Mouse (Mus musculus) WW6 (cell line): ENCODE results near the gene Fam19a5.

Source experiments
- DNase-seq: peaks from one replicate; pipeline ENCODE4 v3.0.0-alpha.2; 2013; ENCODE audit warnings: low read depth, low spot score

Fam19a5 gene

GRCm38 (mm10) chr15:87543599-87544338, at the start of gene Fam19a5:
Fam19a5 (plus strand) TSS chr15:87544299.
- DNase-seq, result no peak

DNA sequence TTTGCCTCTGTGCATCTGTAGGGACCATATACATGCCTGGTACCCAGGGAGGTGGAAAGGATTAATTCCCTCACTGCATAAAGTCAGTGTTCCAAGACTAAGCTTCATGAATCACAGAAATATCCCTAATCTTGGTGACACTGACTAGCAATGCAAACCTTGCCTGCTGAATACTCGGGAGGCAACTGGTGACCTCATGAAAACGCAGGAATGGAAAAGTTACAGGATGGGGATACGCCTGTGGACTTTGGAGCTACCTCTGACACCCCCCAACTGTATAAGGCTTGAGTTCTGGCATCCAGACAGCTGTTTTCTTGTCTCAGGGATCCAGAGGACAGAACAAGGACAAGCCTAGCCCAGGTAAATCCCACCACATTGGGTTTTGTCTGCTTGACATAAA, 42.4 kb upstream of the Fam19a5 start:
- no peak for DNase-seq

- no peak for DNase-seq
Measured at GRCm38 (mm10) chr15:87507349-87507748, 36.8 kb upstream of the Fam19a5 start.

DNA sequence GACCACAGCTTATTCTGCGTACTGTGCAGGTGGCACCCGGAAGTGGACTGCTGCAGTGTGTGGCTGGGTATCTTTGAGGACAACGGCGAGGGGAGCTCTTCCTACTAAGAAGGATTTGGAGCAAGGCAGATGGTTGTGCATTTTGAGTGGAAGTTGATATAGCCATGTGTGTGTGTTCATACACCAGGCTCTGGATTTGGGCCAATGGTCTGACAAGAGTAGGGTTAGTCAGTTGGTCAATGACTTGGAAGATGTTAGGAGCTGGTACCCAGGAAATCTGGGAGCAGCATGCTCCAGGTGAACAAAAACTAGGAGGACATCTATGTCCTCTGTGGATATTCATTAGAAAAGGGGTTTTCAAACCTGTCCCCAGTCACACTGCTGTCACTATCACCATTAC, 33.2 kb upstream of the Fam19a5 start:
- no peak for DNase-seq

DNA sequence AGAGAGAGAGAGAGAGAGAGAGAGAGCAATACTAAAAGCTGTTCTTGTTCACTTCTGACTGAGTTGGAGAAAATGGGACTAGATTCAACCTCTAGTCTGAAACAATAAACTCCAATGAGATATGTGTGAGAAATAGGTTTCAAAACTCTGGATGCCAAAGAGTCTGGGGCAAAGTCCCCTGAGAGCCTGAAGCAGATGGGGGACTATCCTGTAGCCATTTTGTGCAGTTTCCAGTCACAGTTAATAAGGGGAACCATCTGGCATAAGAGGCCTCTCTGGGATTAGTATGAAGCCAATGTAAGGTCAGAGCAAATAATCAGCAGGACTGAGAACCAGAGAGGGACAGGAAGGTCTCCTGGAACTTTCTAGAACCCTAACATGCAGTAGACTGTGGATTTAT, 25.9 kb upstream of the Fam19a5 start:
- DNase-seq, result no peak

DNA sequence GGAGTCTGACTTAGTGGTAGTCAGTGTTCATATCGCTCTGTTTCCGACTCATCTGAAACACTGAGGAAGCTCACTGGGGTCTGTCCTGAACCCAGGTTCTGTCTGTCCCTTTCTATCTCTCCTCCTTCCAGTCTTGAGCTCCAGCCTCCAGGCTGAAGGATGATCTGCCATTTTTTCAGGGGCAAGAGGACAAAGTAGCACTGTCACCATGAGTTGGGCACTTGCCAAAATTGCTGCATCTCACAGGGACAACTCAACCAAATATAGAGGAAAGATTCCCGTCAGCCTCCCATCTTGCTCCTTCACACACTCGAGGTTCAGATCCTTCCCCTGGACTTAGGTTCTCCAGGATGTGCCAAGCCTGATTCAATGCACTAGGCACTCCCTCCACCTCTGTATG, 14.8 kb upstream of the Fam19a5 start:
- no peak for DNase-seq

GRCm38 (mm10) chr15:87541656-87542055, 2.4 kb upstream of the Fam19a5 start:
- no peak for DNase-seq

GRCm38 (mm10) chr15:87544401-87545129, 466 bp downstream of the Fam19a5 start:
- no peak for DNase-seq

DNA sequence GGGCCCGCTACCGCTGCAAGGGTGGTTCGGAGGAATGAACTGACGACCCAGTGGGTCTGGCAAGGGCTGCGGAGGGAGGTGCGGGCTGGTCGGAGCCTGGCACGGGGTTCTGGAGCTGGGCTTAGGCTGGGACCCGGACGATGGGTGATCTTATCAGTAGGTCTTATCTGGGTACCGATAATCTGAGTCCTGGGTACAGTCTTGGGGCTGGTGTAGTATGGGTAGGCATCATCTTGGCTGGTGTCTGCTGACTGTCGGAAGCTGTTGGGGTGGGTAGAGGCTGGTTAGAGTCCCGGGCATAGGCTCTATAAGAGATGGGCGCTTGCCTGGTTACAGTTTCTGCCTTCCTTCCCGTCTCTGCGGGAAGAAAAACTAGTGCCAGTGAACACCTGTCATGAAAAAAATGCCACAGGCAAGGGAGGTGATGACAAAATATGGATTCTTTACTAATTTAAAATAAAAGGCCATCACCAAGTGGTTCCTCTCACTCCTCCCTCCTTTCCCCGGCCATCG, 1.1 kb downstream of the Fam19a5 start:
- no peak for DNase-seq

DNA sequence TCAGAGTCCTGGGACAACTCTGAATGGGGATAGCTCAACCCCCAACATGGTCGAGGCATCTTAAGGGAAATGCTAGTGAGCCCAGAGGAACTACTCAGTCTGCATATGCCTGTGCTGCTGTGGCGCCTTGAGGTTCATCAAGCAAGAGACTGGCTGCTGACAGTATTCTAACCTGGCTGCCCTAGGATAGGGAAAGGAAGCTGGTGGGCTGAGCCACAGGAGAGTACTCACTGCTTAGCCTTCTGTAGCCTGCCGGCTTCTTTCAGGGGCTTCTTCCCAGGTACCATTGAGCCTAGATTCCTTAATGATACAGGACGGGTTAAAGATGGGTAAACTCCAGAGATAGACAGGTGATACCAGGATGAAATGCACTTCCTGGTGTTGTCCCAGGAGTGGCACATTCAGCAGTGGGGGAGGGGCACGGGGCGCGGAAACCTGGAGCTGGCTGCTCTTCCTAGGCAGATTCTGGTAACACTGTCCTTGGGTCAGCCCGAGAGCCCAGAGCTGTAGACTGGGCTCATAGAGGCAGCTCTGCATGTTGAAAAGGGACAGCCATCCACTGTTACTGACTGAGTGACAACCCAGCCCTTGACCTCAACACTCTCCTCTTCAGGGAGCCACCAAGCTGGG, 1.7 kb downstream of the Fam19a5 start:
- no peak for DNase-seq

DNA sequence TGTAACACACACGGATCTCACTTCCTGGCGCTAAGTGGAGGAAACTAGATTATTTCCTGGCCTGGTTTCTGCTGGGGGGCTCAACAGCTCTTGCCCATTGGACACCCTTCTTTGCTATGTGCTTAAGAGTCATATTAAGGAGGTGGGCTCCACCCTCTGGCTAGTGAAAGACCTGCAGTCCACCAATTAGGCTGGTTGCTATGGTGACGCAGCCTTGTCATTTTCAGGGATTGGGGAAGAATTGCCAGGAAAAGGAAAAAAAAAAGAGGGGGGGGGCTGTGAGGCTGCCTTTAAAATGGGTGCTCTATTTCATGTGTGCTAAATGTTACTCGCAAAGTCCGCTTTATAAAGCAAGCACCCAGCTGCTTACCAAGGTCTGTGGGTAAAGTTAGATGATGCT, 2.9 kb downstream of the Fam19a5 start:
- DNase-seq, result no peak

- DNase-seq, result no peak
Measured at GRCm38 (mm10) chr15:87549724-87550123, 5.6 kb downstream of the Fam19a5 start.

DNA sequence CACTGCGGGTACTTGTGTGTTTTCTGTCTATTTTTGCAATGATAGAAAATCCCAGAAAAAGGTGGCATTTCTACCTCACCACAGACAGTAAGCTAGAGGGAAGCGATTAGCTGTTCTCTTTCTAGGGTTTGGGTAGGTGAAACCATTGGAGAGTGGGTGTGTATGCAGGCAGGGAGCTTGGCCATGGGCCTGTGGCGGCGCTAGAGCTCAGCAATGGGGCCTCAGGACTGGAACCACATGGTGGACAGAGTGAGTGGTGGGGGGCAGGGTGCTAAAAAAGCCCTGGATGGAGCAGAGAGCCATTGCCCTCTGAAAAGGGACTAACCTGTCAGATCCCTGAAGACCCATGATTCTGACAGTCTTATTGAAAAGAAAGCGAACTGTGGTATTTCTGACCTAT, 6.7 kb downstream of the Fam19a5 start:
- DNase-seq, result no peak

DNA sequence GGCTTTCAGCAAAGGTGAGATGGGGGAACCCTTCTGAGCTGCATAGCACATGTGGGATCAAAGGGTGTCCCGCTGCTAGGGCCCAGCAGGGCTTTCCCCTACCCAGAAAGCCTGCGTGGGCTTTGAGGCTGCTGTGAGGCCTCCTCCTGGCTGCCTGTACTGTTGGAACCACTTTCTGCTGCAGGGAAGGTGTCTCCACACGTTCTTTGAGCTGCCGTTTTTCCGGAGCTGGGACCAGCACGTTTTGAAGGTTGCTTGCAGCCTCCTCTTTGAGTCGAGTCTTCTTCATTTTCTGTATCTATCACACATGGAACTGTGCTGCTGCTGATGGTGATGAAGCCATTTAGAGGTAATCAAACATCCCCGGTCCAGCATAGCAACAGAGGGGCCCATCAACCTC, 7.5 kb downstream of the Fam19a5 start:
- DNase-seq, result no peak

GRCm38 (mm10) chr15:87555811-87556210, 11.7 kb downstream of the Fam19a5 start:
- no peak for DNase-seq

DNA sequence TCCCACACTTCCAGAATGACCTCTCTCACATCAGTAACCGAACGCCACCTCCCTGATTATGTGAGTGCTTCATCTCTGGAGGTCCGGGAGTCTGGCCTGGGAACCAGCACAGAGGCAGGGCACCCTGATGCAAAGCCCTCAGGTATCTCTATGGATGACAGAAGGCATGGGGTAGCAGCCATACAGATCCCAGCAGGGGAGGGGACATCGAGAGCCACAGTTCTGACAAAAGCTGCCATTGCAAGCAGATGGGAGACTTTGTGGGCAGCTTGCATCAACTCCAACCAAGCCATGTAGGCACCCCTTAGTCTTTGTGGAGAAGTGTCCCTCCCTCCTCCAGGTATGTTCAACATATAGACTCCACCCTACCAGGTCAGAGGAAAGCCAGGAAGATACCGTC, 20.2 kb downstream of the Fam19a5 start:
- DNase-seq, result no peak

GRCm38 (mm10) chr15:87566040-87566929, 22.2 kb downstream of the Fam19a5 start:
- no peak for DNase-seq

DNA sequence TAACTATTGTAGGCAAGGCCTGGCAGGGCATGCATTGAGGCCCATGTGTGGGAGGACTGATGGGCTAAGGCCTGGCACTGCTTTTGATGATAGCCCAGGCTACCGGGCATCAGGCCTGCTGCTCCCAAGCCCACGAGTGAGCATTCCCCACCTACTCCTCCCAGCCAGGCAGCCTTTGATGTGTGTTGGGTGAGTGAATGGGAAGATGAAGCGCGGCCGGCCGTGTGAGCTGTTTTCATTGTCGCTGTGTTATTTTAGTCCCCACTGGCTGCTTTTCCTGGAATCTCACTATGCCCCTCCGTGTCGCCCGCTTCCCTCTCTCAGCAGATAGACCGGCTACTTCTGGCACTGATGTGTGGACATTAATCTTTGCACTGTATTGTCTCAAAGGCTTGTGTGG, 26.1 kb downstream of the Fam19a5 start:
- DNase-seq, result no peak

GRCm38 (mm10) chr15:87579861-87580260, 35.8 kb downstream of the Fam19a5 start:
- no peak for DNase-seq

DNA sequence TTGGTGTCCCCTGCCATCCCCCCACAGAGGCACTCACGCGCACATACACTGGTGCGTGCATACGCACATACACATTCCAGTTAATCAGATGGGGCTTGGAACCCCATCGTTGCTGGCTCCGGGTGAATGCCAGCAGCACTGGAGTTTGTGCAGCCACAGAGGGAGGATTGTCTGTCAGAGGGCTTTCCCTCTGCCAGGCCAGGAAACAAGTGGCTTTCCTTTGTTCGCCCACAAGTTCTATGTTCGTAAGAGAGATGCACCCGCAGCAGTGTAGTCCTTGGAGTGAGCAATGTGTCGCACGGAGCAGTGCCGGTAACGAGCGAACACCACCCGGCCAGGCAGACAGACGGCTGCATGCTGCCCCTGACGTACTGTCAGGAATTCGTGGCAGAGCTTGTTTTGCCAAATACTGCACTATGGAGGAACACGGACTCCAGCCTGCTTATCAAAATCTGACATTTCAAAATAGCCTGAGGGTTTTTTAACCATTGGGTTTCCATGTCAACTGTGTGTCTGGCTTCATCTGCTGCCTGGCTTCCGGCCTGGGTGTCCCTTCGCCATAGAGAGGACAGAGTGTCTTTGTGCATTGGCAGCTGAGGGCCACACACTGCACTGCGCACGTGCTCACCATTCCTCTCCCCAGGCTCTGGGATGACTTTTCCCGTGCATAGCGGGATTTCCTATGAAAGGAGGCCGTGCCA, 40.0 kb downstream of the Fam19a5 start:
- no peak for DNase-seq

DNA sequence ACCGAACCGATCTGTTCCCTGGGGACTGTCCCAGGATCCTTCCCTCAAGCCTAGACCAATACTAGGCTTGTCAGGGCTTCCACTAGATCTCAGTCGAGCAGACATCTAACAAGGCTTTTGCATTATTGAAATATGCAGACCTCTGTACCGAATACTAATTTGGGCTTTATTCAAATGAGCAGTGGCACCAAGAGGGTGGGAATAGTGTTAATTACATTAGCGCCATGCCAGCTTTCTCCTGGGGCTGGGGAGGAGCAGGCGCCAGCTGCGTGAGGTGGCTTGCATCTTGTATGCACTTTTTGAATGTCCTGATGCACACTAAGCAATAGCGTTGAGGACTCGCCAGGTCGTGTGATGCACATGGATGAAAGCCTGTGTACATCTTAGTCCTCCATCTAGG, 46.9 kb downstream of the Fam19a5 start:
- no peak for DNase-seq
